Mouse (Mus musculus): Measurements from ENCODE around the gene Iglon5. TPM values are rescaled to one million over a fixed set of nuclear protein-coding genes. Genes with fewer than 3 reads are reported as not detected.

The Iglon5 gene
- polyA plus RNA-seq, 1 experiment from 2014 or later = not detected

DNA sequence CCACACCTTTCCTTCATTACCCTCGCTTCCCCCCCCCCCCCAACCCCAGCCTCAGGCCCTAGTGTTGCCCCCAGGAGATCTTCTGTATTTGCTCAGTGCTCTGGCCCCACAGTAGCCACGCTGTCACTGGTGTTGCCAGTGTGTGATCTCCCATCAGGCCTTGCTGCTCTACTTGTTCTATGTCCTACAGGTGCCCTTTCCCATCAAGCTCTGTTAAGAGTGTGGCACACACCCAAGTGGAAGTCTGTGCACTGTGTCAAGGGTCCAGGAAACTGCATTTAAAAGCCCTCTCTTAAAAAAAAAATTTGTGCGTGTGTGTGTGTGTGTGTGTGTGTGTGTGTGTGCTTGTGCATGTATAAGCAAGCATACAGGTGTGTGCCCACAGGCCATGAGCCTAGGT is 41.6 kb downstream of the Iglon5 start:
- H3K4me2 ChIP-seq (replicated peaks; ENCODE audit: low read depth, low read length) = no peak overlapping the region
- no peaks in the 10 kb centered on the region for H3K9me3 ChIP-seq (ENCODE audit: low read length)
- DNase-seq (ENCODE audit: low spot score) (peak; percentile 38), ATAC-seq (no peak)
- H3K27ac ChIP-seq (ENCODE audit: low read length) = 0 out of 2 replicates have a peak overlapping the region, but pooled peaks have one; percentile 32
- no peaks in the 10 kb centered on the region for H3K27me3 ChIP-seq (replicated peaks; ENCODE audit: insufficient read depth, low read length)
- no peaks in the 10 kb centered on the region for H3K36me3 ChIP-seq (ENCODE audit: insufficient read depth, low read length)
- TF ChIP-seq EP300 (IDR thresholded peaks at IDR 0.05) = no peak
- no peak for TF ChIP-seq CTCF (IDR thresholded peaks at IDR 0.05)
- H3K9ac ChIP-seq (replicated peaks; ENCODE audit: low read depth) = no peak overlapping the region
- WGBS = 58% methylated on average over 2 of the region's 3 CpGs
- peaks cover 6% of the 10 kb centered on the region; the same call in 1 of the 2 replicates for H3K4me1 ChIP-seq (ENCODE audit: insufficient read depth, low read depth, low read length)
- H3K4me3 ChIP-seq (ENCODE audit: low read depth, low read length) = no peak overlapping the region

DNA sequence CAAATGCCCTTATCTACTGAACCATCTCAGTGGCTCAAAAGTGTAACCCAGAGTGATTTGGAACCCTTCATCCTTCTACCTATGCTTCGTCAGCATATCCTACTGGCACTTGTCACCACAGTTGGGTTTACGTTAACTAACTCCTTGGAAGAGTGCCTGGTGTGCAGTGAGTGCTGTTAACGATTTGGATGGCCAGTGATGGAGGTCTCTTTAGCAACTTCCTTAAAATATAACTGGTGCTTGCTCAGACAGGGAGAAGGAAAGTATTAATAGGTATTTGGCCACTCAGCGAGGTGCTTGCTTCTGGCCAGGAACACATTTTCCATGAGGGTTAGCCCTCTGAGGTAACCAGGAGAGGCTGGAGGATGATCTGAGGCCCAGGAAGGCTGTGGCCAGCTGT is 42.1 kb downstream of the Iglon5 start:
- no peak for TF ChIP-seq EP300 (IDR thresholded peaks at IDR 0.05)
- no peak for TF ChIP-seq CTCF (IDR thresholded peaks at IDR 0.05)
- Histone ChIP-seq H3K27me3 (replicated peaks; ENCODE audit: insufficient read depth, low read length) (no peaks in the 10 kb centered on the region), H3K36me3 (ENCODE audit: insufficient read depth, low read length) (no peaks in the 10 kb centered on the region), H3K9me3 (ENCODE audit: low read length) (no peaks in the 10 kb centered on the region), H3K4me2 (replicated peaks; ENCODE audit: low read depth, low read length) (no peak overlapping the region), H3K4me3 (ENCODE audit: low read depth, low read length) (no peak overlapping the region), H3K27ac (ENCODE audit: low read length) (0 out of 2 replicates have a peak overlapping the region, but pooled peaks have one; percentile 32), H3K9ac (replicated peaks; ENCODE audit: low read depth) (no peak overlapping the region), H3K4me1 (ENCODE audit: insufficient read depth, low read depth, low read length) (peaks cover 10% of the 10 kb centered on the region; the same call in 1 of the 2 replicates)
- WGBS = 41% methylated on average over 4 of the region's 4 CpGs
- no peak for ATAC-seq
- peak; percentile 66 for DNase-seq (ENCODE audit: low spot score)

DNA sequence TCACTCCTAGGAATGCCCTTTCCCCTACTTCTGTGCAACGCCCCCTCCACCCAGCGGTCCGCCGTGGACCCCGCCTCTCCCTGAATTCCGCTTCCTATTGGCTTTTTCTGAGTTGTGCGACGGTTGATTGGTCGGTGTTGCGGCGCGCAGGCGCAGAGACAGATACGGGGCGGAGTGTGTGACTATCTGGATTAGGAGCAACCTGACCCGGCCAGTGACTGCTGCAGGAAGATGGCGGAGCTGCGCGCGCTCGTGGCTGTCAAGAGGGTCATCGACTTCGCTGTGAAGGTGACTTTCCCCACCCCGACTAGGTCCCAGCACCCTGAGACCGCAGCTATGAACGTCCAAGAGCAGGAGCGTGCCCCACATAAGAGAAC is 46.0 kb downstream of the Iglon5 start, which contains the start of the genes Etfb and Gm45233:
Etfb (plus strand) TSS at position 167 of the 377 bp plus-strand sequence.
Gm45233 (plus strand) TSS at position 212 of the 377 bp plus-strand sequence.
- DNase-seq (ENCODE audit: low spot score) = peak; percentile 99
- no peak; the same call in 1 of the 2 replicates for TF ChIP-seq EP300 (IDR thresholded peaks at IDR 0.05)
- peak; percentile 10; the same call in 1 of the 2 replicates for TF ChIP-seq CTCF (IDR thresholded peaks at IDR 0.05)
- peak within 1 kb of the TSS; percentile 89 for H3K4me2 ChIP-seq (replicated peaks; ENCODE audit: low read depth, low read length)
- peak within 1 kb of the TSS; percentile 55 for H3K4me3 ChIP-seq (ENCODE audit: low read depth, low read length)
- H3K9me3 ChIP-seq (ENCODE audit: low read length) = no peaks in the 10 kb centered on the region
- peak within 1 kb of the TSS; percentile 99 for H3K27ac ChIP-seq (ENCODE audit: low read length)
- peak within 1 kb of the TSS; percentile 55 for H3K9ac ChIP-seq (replicated peaks; ENCODE audit: low read depth)
- H3K36me3 ChIP-seq (ENCODE audit: insufficient read depth, low read length) = no peaks in the 10 kb centered on the region
- H3K27me3 ChIP-seq (replicated peaks; ENCODE audit: insufficient read depth, low read length) = no peaks in the 10 kb centered on the region
- H3K4me1 ChIP-seq (ENCODE audit: insufficient read depth, low read depth, low read length) = peaks cover 13% of the 10 kb centered on the region; the same call in 1 of the 2 replicates
- ATAC-seq = peak; percentile 96
- under 1% methylated on average over 27 of the region's 27 CpGs for WGBS

DNA sequence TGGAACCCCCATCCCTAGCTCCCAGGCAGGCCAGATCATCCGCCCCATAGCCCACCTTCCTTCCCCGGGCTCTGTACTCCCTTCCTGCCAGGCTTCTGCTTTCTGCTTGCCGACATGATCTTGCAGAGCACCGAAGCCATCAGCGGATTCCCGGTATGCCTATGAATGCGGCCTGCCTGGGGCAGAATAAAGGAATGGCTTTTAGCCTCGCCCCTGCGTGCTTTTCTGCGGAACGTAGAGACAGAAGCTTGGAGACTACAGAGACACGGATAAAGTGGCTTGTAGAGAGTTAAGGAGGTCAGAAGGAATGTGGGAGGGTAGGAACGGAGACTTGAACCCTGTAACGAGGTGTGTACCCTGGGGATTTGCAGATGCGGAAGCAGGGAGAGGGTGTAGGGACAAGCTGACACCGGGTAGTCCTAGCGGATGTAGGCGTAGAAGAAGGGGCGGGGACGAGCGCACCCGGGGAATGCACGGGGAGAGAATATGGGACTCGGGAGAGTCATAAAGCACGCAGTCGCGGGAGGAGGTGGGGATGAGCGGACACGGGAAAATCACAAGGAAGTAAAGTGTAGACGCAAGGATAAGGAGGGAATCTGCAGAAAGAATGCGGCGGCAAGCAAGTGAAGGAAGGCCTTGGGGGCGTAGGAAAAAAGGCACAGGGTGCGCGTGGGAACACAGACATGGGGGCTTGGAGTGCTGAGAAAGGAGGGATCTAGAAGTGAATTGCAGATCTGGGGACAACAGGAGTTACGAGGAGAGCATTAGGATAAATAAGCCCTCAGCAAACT is 46.6 kb downstream of the Iglon5 start:
- Histone ChIP-seq H3K27ac (ENCODE audit: low read length) (peak overlapping the region; percentile 99), H3K4me2 (replicated peaks; ENCODE audit: low read depth, low read length) (peak overlapping the region; percentile 89), H3K9me3 (ENCODE audit: low read length) (no peaks in the 10 kb centered on the region), H3K4me1 (ENCODE audit: insufficient read depth, low read depth, low read length) (peaks cover 13% of the 10 kb centered on the region; the same call in 1 of the 2 replicates), H3K36me3 (ENCODE audit: insufficient read depth, low read length) (no peaks in the 10 kb centered on the region), H3K27me3 (replicated peaks; ENCODE audit: insufficient read depth, low read length) (no peaks in the 10 kb centered on the region), H3K4me3 (ENCODE audit: low read depth, low read length) (peak overlapping the region; percentile 55), H3K9ac (replicated peaks; ENCODE audit: low read depth) (peak overlapping the region; percentile 55)
- WGBS = 2% methylated on average over 36 of the region's 36 CpGs
- DNase-seq (ENCODE audit: low spot score) (peak; percentile 94), ATAC-seq (peak; percentile 92)
- TF ChIP-seq CTCF (IDR thresholded peaks at IDR 0.05) = no peak
- TF ChIP-seq EP300 (IDR thresholded peaks at IDR 0.05) = no peak

DNA sequence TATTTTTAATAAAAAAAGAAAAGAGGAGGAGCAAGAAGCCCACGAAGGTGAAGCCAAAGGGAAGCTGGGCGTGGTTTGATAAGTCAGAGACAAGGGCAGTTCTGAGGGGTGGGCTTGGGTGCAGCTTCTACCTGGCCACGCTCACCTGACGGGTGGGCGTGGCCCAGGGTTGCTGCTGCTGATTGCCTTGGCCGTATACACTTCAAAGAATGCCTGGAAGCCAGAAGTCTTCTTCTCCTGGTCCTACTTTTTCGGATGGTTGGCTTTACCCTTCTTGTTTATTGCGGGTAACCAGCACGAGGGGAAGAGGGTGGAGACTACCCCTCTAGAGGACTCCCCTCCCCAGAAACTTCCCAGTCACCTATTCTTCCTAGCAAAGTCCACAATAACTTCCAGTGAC is 47.2 kb downstream of the Iglon5 start:
- H3K4me3 ChIP-seq (ENCODE audit: low read depth, low read length) = peak overlapping the region; percentile 55
- 11% methylated on average over 9 of the region's 9 CpGs for WGBS
- ATAC-seq (no peak), DNase-seq (ENCODE audit: low spot score) (no peak)
- H3K36me3 ChIP-seq (ENCODE audit: insufficient read depth, low read length) = no peaks in the 10 kb centered on the region
- TF ChIP-seq EP300 (IDR thresholded peaks at IDR 0.05) (no peak), CTCF (IDR thresholded peaks at IDR 0.05) (no peak)
- H3K4me1 ChIP-seq (ENCODE audit: insufficient read depth, low read depth, low read length) = peaks cover 13% of the 10 kb centered on the region; the same call in 1 of the 2 replicates
- H3K9me3 ChIP-seq (ENCODE audit: low read length) = no peaks in the 10 kb centered on the region
- peak overlapping the region; percentile 89 for H3K4me2 ChIP-seq (replicated peaks; ENCODE audit: low read depth, low read length)
- no peaks in the 10 kb centered on the region for H3K27me3 ChIP-seq (replicated peaks; ENCODE audit: insufficient read depth, low read length)
- peak overlapping the region; percentile 99 for H3K27ac ChIP-seq (ENCODE audit: low read length)
- H3K9ac ChIP-seq (replicated peaks; ENCODE audit: low read depth) = peak overlapping the region; percentile 55

DNA sequence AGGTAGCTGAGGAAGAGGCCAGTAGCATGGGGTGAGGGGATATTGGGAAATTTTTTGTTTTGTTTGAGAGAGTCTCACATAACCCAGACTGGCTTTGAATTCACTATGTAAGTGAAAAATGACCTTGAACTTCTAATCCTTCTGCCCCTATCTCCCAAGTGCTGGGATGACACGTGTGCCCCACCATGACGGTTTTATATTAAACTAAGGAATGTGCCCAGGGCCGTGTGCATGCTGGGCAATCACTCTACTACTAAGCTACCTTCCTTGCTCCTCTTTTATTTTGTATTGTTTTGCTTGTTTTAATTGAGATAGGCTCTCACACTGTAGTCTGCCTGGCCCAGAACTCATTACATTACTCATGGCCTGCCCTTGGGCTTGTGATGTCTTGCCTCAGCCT is 48.8 kb downstream of the Iglon5 start:
- WGBS = 70% methylated on average over 3 of the region's 3 CpGs
- peaks cover 13% of the 10 kb centered on the region; the same call in 1 of the 2 replicates for H3K4me1 ChIP-seq (ENCODE audit: insufficient read depth, low read depth, low read length)
- no peak for ATAC-seq
- H3K9me3 ChIP-seq (ENCODE audit: low read length) = no peaks in the 10 kb centered on the region
- no peak overlapping the region for H3K27ac ChIP-seq (ENCODE audit: low read length)
- H3K4me3 ChIP-seq (ENCODE audit: low read depth, low read length) = no peak overlapping the region
- no peaks in the 10 kb centered on the region for H3K27me3 ChIP-seq (replicated peaks; ENCODE audit: insufficient read depth, low read length)
- H3K9ac ChIP-seq (replicated peaks; ENCODE audit: low read depth) = no peak overlapping the region
- TF ChIP-seq EP300 (IDR thresholded peaks at IDR 0.05) = no peak
- no peak for TF ChIP-seq CTCF (IDR thresholded peaks at IDR 0.05)
- DNase-seq (ENCODE audit: low spot score) = no peak
- H3K4me2 ChIP-seq (replicated peaks; ENCODE audit: low read depth, low read length) = no peak overlapping the region
- H3K36me3 ChIP-seq (ENCODE audit: insufficient read depth, low read length) = no peaks in the 10 kb centered on the region
